Mouse (Mus musculus) embryonic fibroblast, embryonic 13.5 days (primary cell): ENCODE measurements at regions not wholly inside any gene's neighbourhood (a gene's known extent, or its start where the extent isn't known, plus 50 kb on each side); places are given as distances from the start of the nearest gene placed in this dataset.

Source experiments
- CTCF ChIP-seq: IDR thresholded peaks from 2 replicates; pipeline ENCODE4 v1.5.1; 2011; ENCODE audit warnings: mild to moderate bottlenecking, control low read depth, low read length, moderate library complexity, borderline replicate concordance; ENCODE audit not compliant: insufficient read depth
- POLR2A ChIP-seq: IDR thresholded peaks from 2 replicates; pipeline ENCODE4 v1.6.1; 2011; ENCODE audit warnings: low read depth, mild to moderate bottlenecking, control low read depth, low read length, moderate library complexity

DNA sequence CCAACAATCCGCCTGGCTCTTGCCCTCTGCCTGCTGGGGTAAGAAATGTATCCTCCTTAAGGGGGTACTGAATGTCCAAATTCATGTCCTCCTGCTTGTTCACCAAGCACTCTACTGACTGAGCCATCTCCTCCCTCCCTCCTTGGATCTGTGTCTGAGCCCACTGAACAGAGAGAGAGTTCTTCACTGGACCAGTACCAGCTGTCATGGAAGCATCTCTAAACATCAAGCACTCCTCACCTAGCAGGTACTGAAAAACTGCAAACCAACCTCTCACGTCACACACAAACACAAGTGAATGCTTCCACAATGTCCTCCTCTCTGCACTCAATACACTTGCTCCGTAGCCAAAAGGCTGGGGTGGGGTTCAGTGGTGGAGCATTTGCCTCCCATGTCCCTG lies 159.4 kb upstream of the Smim15 start:
- no peak for TF ChIP-seq CTCF
- TF ChIP-seq POLR2A: no peak
